Mouse (Mus musculus) cortical plate, adult 2 months (tissue): ENCODE results near the gene Lyrm9.

ENCODE experiments used
- CTCF ChIP-seq: fragments of 200-500 bp; IDR thresholded peaks from 2 replicates; pipeline ENCODE4 v1.5.1; 2011; ENCODE audit warnings: mild to moderate bottlenecking, control low read depth, low read length; ENCODE audit not compliant: insufficient read depth; ENCODE audit errors: extremely low read depth
- POLR2A ChIP-seq: fragments of 200-500 bp; IDR thresholded peaks from 2 replicates; pipeline ENCODE4 v1.6.1; 2011; ENCODE audit warnings: mild to moderate bottlenecking, low read length, control low read depth; ENCODE audit not compliant: insufficient read depth; ENCODE audit errors: extremely low read depth

DNA sequence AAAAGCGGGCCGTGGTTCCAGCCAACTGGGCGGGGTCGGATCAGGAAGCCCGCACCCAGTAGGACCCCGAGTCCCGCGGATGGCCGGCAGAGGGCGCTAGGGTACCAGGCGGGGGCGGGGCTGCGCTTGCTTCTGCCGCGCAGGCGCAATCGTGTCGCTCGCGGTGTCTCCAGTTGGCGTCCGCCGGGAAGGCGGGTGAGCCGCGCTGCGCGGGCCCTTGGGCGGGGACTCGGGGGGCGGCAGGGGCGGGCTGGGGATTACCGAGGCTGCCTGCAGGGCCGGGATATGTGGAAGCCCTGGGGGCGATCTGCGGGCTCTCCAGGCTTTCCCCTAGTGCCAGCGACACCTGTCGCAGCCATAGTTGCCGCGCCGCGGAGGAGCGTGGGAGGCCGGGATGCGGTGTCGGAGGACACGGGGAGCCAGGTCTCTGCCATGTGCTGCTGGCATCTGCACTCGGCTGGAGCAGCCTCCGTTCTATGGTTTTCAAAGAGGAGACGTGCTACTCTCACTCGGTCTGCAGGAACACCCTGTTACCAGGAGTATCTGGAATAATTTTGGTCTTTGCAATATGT is at the start of gene Lyrm9:
- TF ChIP-seq POLR2A (peak; percentile 52; the same call in 1 of the 2 replicates), CTCF (peak; percentile 59)
